In genomic region chr3:52985508-52985941, GRCm38 (mm10) we compare ENCODE assay signal across 8 mouse cellular contexts. TPM values are rescaled to one million over a fixed set of nuclear protein-coding genes. Genes with fewer than 3 reads are reported as not detected.
A peak's percentile ranks its signal among the peaks of the same experiment; 100 is the strongest.
DNase-seq lines count a peak whose midpoint lies in the region; ATAC-seq and TF ChIP-seq lines count a peak whose summit lies in the region.
"Not testable (repeated sequence)": the region's sequence is repeated elsewhere in the genome, so short reads cannot be mapped to it uniquely, and the experiment has no call there.
"Had no signal": no experiment of that assay in that cellular context is flagged by ENCODE, and none has a peak within 500 bp of the region (broad histone marks: within the 10 kb centered on the region; RNA-seq: fewer than 3 reads in every experiment).

No protein-coding gene starts in this region.

- TF ChIP-seq POLR2A in MEL (IDR thresholded peaks at IDR 0.05; ENCODE audit: control insufficient read depth in 1 of 2, insufficient read depth in 1 of 2, low read depth in 1 of 2, low read length in 2 of 2, poor library complexity in 1 of 2) = not testable (repeated sequence)

- DNase-seq in MEL (ENCODE audit: low read depth, low spot score) (peak; percentile 73), liver (peak; percentile 87)
- peak; percentile 55 for DNase-seq in adrenal gland, postnatal 14 days
- peak; percentile 18 for DNase-seq in hindbrain, embryonic 10.5 days (ENCODE audit: low spot score)
- peak; percentile 41 for DNase-seq in lung, postnatal 0 days (ENCODE audit: low spot score)
- DNase-seq in skeletal muscle tissue, adult 2 months (ENCODE audit: low read depth, low spot score) = peak; percentile 21

- TF ChIP-seq EP300 in MEL (IDR thresholded peaks at IDR 0.05; ENCODE audit: low read depth in 1 of 2, low read length in 2 of 2); lung, postnatal 0 days (IDR thresholded peaks at IDR 0.05): not testable (repeated sequence)

- H3K79me2 ChIP-seq in MEL (ENCODE audit: control insufficient read depth, insufficient read depth, low read length, poor library complexity) = not testable (repeated sequence)

- TF ChIP-seq RAD21 in MEL (IDR thresholded peaks at IDR 0.05; ENCODE audit: low read depth, low read length) = not testable (repeated sequence)

- H3K9me3 ChIP-seq in MEL (replicated peaks; ENCODE audit: insufficient read depth, low read length); hindbrain, embryonic 10.5 days; lung, postnatal 0 days (ENCODE audit: low read length): not testable (repeated sequence)

- H3K27me3 ChIP-seq in MEL (ENCODE audit: control insufficient read depth in 1 of 2, insufficient read depth in 2 of 2, low read length in 2 of 2); hindbrain, embryonic 10.5 days (ENCODE audit: insufficient read depth, poor library complexity, severe bottlenecking); lung, postnatal 0 days (replicated peaks; ENCODE audit: insufficient read depth, low read length): not testable (repeated sequence)

- ATAC-seq in erythroblast, adult 5-6 weeks (replicated peaks; ENCODE audit: low FRiP score, poor library complexity, severe bottlenecking) = peak; percentile 87
- peak; percentile 42; the same call in 1 of the 2 replicates for ATAC-seq in lung, postnatal 0 days

- not testable (repeated sequence) for H3K9ac ChIP-seq in MEL (ENCODE audit: control insufficient read depth, low read depth, low read length, poor library complexity, severe bottlenecking); lung, postnatal 0 days (replicated peaks; ENCODE audit: low read depth)

- H3K27ac ChIP-seq in MEL (ENCODE audit: control insufficient read depth, low read depth, low read length); hindbrain, embryonic 10.5 days; lung, postnatal 0 days (ENCODE audit: low read length): not testable (repeated sequence)

- not testable (repeated sequence) for H3K4me3 ChIP-seq in MEL (ENCODE audit: control insufficient read depth in 1 of 2, insufficient read depth in 1 of 2, low read depth in 2 of 2, low read length in 2 of 2); hindbrain, embryonic 10.5 days; lung, postnatal 0 days (ENCODE audit: low read depth, low read length)

- not testable (repeated sequence) for TF ChIP-seq CTCF in MEL (IDR thresholded peaks at IDR 0.05 in 2 of 3, conservative IDR thresholded peaks at IDR 0.05 in 1 of 3; ENCODE audit: control insufficient read depth in 1 of 3, insufficient read depth in 1 of 3, low read depth in 2 of 3, low read length in 3 of 3, poor library complexity in 1 of 3, severe bottlenecking in 1 of 3); lung, postnatal 0 days (IDR thresholded peaks at IDR 0.05)

- H3K4me1 ChIP-seq in MEL (ENCODE audit: control insufficient read depth in 1 of 2, insufficient read depth in 2 of 2, low read length in 2 of 2); hindbrain, embryonic 10.5 days (replicated peaks); lung, postnatal 0 days (ENCODE audit: insufficient read depth, low read depth, low read length): not testable (repeated sequence)

- not testable (repeated sequence) for H3K4me2 ChIP-seq in lung, postnatal 0 days (replicated peaks; ENCODE audit: low read depth, low read length)

- 35% methylated on average over 7 of the region's 7 CpGs for WGBS in hindbrain, embryonic 10.5 days
- 81% methylated on average over 6 of the region's 7 CpGs for WGBS in lung, postnatal 0 days

- H3K36me3 ChIP-seq in MEL (ENCODE audit: control insufficient read depth in 1 of 2, insufficient read depth in 2 of 2, low read length in 2 of 2); lung, postnatal 0 days (ENCODE audit: insufficient read depth, low read length): not testable (repeated sequence)
- peaks cover 72% of the 10 kb centered on the region for H3K36me3 ChIP-seq in hindbrain, embryonic 10.5 days

RNA-seq across cellular contexts. Expression of gene Cog6, which starts 31.5 kb away (rescaled TPM):
- total RNA-seq in MEL (2012; rRNA removed) = 15.6 and 16.6 TPM in 2 replicates
- 10 to 100 TPM in 1 of 2 experiments, not detected in 1; 21.6 TPM for polyA plus RNA-seq in MEL (2012; ENCODE audit: insufficient read depth in 1 of 2, insufficient read length in 2 of 2, low read depth in 1 of 2, low replicate concordance in 2 of 2, missing spikeins in 1 of 2)
- total RNA-seq in adrenal gland, postnatal 14 days (2021) = 31.7 and 31.9 TPM in 2 replicates
- 4.4 and 9.6 TPM in 2 replicates for total RNA-seq in erythroblast, adult 5-6 weeks (2015; ENCODE audit: low replicate concordance)
- 6.5 and 9.1 TPM in 2 replicates for total RNA-seq in erythroblast, adult 5-6 weeks (2017; ENCODE audit: low replicate concordance)
- polyA plus RNA-seq in hindbrain, embryonic 10.5 days (2016; fragmentation: Nextera tagmentation; extraction: Ambion mirVana) = 39.3 and 39.9 TPM in 2 replicates
- polyA plus RNA-seq in lung, postnatal 0 days (2015; fragmentation: Nextera tagmentation; extraction: Ambion mirVana) = 33.2 and 36.9 TPM in 2 replicates

RNA-seq across cellular contexts. Expression of gene Lhfp, which starts 55.8 kb away (rescaled TPM):
- not detected in 2 replicates for total RNA-seq in MEL (2012; rRNA removed)
- not detected for polyA plus RNA-seq in MEL (2012; ENCODE audit: insufficient read depth in 1 of 2, insufficient read length in 2 of 2, low read depth in 1 of 2, low replicate concordance in 2 of 2, missing spikeins in 1 of 2)
- 24.5 and 26.0 TPM in 2 replicates for total RNA-seq in adrenal gland, postnatal 14 days (2021)
- total RNA-seq in erythroblast, adult 5-6 weeks (2015; ENCODE audit: low replicate concordance) = 2.1 TPM in 1 of 2 replicates, not detected in the other
- total RNA-seq in erythroblast, adult 5-6 weeks (2017; ENCODE audit: low replicate concordance) = 0.34 TPM in 1 of 2 replicates, not detected in the other
- 51.6 and 57.0 TPM in 2 replicates for polyA plus RNA-seq in hindbrain, embryonic 10.5 days (2016; fragmentation: Nextera tagmentation; extraction: Ambion mirVana)
- 158 and 178 TPM in 2 replicates for polyA plus RNA-seq in lung, postnatal 0 days (2015; fragmentation: Nextera tagmentation; extraction: Ambion mirVana)
- polyA plus RNA-seq: inflammation-experienced regulatory T-cells, adult 6 months had no signal

Comparison
In these comparisons a context has a peak if more than half of its experiments do, and no peak if none do; other contexts are left out.
1. DNase-seq: peak in every context shown above with its lines; median percentile 87 in liver; 73 in MEL; 55 in adrenal gland, postnatal 14 days; 41 in lung, postnatal 0 days; 21 in skeletal muscle tissue, adult 2 months; 18 in hindbrain, embryonic 10.5 days.